Mouse (Mus musculus): ENCODE data around the gene Gcn1l1.

DNA sequence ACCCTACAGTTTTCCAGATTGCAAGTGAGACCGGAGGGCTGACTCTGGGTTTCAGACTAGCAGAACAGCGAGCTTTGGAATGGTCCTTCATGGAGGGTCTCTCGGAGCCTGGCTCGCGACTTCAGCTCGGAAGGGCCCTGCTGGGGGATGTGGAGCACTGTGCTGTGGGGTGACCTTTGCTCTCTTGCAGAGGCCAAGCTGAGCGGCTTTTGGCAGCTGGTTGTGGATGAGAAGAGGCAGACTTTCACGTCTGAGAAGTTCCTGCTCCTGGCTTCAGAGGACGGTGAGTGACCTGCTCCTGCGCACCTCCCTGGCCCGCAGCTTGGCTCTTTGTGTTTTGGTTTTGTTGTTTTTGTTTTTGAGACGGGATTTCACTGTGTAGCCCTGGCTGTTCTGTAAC lies 20.6 kb downstream of the Gcn1l1 start:
- TF ChIP-seq CTCF (IDR thresholded peaks at IDR 0.05; ENCODE audit: borderline replicate concordance, insufficient read depth, low read depth, low read length) (no peak), POLR2A (IDR thresholded peaks at IDR 0.05; ENCODE audit: borderline replicate concordance, insufficient read depth, low read length) (no peak)
